Mouse (Mus musculus) spleen, adult 2 months (tissue): Measurements from ENCODE around the gene Prkcb. TPM values are rescaled to one million over a fixed set of nuclear protein-coding genes. Genes with fewer than 3 reads are reported as not detected.

Experiments
- DNase-seq, 2 experiments: peaks; one replicate each; pipeline versions ENCODE4 v3.0.0 to v3.0.0-alpha.2; 2012 to 2021; ENCODE audit warnings: low spot score in 2 of 2, low read depth in 1 of 2
- H3K27ac ChIP-seq: fragments of 200-500 bp; 2 replicates; pipeline ENCODE4 v1.5.1; 2012; ENCODE audit warnings: low read length, inconsistent platforms; ENCODE audit not compliant: insufficient read depth
- H3K27me3 ChIP-seq: fragments of 200-500 bp; 2 replicates; pipeline ENCODE4 v1.6.1; 2012; ENCODE audit warnings: mild to moderate bottlenecking, moderate library complexity, low read length, inconsistent platforms; ENCODE audit not compliant: control insufficient read depth, insufficient read depth
- H3K36me3 ChIP-seq: fragments of 200-500 bp; 2 replicates; pipeline ENCODE4 v1.6.1; 2012; ENCODE audit warnings: mild to moderate bottlenecking, low read length, inconsistent platforms; ENCODE audit not compliant: control insufficient read depth, insufficient read depth
- H3K4me1 ChIP-seq: fragments of 200-500 bp; 2 replicates; pipeline ENCODE4 v1.6.1; 2011; ENCODE audit warnings: inconsistent platforms; ENCODE audit not compliant: control insufficient read depth, insufficient read depth, insufficient read length
- H3K4me3 ChIP-seq: fragments of 200-500 bp; 2 replicates; pipeline ENCODE4 v1.5.1; 2011; ENCODE audit warnings: mild to moderate bottlenecking, inconsistent platforms; ENCODE audit not compliant: insufficient read depth, insufficient read length; ENCODE audit errors: extremely low read depth
- CTCF ChIP-seq: fragments of 200-500 bp; IDR thresholded peaks from 2 replicates; pipeline ENCODE4 v1.5.1; 2011; ENCODE audit warnings: mild to moderate bottlenecking, inconsistent platforms; ENCODE audit not compliant: insufficient read depth, insufficient read length, insufficient replicate concordance; ENCODE audit errors: extremely low read depth
- POLR2A ChIP-seq: fragments of 200-500 bp; IDR thresholded peaks from 2 replicates; pipeline ENCODE4 v1.6.1; 2011; ENCODE audit warnings: low read depth, low read length, inconsistent platforms
- WGBS: fragments of 180-500 bp; shearing (Covaris S2); methylation state at CpG from one replicate; pipeline ENCODE4 v1.1.7; 2018; 5-methylcytosine and 5-hydroxymethylcytosine counted together
- polyA plus RNA-seq: library from polyadenylated mRNA; depleted of rRNA; stranded (reverse); fragments of >200 nt; gene quantifications from 2 replicates; pipeline ENCODE4 v1.2.3, GENCODE M21; 2012

Prkcb gene
- polyA plus RNA-seq, 1 experiment: 106 TPM

DNA sequence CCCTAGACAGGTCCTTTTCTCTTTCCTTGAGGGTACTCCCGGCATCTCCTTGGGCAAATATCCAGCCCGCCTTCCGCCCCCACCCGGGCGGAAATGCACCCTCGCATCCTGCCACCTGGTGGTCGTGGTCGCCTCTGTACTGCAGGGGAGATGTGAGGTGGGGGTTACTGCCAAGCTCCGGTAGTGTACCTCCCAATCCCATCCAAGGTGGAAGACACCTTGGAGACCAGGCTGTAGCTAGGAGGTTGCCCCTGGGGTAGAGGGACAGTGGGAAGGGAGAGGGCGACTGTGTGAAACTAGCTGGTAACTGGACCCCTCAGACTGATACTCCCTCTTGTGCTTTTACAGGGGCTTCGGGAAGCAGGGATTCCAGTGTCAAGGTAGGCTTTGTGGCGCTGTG, 1.6 kb downstream of the Prkcb start:
- TF ChIP-seq CTCF (peak; percentile 44; the same call in 1 of the 2 replicates), POLR2A (no peak)
- Histone ChIP-seq H3K27me3 (no peaks in the 10 kb centered on the region), H3K36me3 (peaks cover 5% of the 10 kb centered on the region), H3K27ac (peak overlapping the region; percentile 84), H3K4me3 (peak overlapping the region; percentile 80), H3K4me1 (peaks cover 16% of the 10 kb centered on the region; the same call in 1 of the 2 replicates)
- DNase-seq: peak in 1 of 2 experiments; percentile 60
- 17% methylated on average over 12 of the region's 12 CpGs for WGBS

DNA sequence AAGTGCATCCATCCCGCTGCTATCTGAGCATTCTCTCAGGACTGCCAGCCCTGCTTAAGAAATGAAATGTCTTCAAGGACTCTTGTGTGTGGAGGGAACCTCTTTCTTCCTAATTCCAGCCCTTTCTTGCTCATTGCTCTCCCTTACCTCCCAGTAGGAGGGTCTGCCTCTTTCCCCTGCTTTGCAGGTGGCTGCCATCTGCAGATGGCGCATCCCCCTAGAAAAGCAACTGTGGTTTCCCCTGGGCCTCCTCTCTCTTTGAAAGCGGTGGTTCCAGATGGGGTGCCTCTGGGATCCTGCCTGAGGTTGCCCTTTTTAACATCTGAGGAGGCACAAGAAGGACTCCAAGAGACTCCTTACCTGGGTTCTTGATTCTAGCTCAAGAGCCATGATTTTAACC, 2.2 kb downstream of the Prkcb start:
- DNase-seq: no peak
- H3K27me3 ChIP-seq: no peaks in the 10 kb centered on the region
- 44% methylated on average over 3 of the region's 3 CpGs for WGBS

DNA sequence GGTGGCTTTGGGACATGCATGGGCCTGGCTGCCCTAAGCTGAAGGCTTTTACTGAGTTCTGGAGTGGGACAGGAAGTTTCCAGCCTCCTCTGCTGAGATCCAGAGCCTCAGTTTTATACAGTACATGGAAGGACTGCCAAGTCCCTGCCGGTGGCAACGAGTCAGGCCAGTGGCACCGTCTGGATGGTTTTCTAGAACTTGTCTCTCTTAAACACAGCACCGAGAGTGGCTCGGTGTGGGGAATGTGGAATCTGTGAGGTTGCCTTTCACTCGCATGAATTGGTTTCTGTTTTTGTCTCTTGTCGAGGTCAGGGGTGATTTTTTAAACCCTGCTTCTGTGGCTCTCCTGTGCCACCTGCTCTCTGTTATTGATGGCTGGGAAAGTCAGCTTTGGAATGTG, 3.6 kb downstream of the Prkcb start:
- peaks cover 6% of the 10 kb centered on the region for H3K36me3 ChIP-seq
- 58% methylated on average over 7 of the region's 7 CpGs for WGBS

More for the DNA sequence above, 2.2 kb downstream of the Prkcb start:
- peak overlapping the region; percentile 80 for H3K4me3 ChIP-seq
- peaks cover 5% of the 10 kb centered on the region for H3K36me3 ChIP-seq
- peaks cover 16% of the 10 kb centered on the region; the same call in 1 of the 2 replicates for H3K4me1 ChIP-seq
- peak overlapping the region; percentile 84; the same call in 1 of the 2 replicates for H3K27ac ChIP-seq
- TF ChIP-seq POLR2A (no peak), CTCF (no peak)

DNA sequence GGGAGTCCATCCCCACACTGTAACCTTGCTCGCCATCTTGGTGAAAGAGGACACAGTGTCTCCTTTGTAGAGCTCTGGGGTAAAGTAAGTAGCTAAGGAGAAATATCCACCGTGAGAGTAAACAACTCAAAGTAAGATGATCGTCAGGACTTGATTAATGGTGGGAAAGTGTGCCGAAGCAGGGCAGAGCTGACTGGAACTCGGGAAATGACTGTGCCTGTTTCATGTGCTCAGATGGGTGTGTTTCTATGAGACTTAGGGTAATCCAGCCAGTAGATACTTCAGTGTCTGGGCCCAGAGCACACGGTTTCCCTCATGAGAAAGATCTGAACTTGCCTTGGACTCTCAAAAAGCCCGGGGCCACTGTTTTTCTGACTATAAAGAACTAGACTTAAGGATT, 5.6 kb downstream of the Prkcb start:
- no peak for TF ChIP-seq POLR2A
- no peak for TF ChIP-seq CTCF

More for the DNA sequence above, 3.6 kb downstream of the Prkcb start:
- Histone ChIP-seq H3K4me1 (peaks cover 22% of the 10 kb centered on the region), H3K27me3 (no peaks in the 10 kb centered on the region), H3K27ac (no peak overlapping the region), H3K4me3 (no peak overlapping the region)
- no peak for TF ChIP-seq POLR2A
- TF ChIP-seq CTCF: no peak
- no peak for DNase-seq

DNA sequence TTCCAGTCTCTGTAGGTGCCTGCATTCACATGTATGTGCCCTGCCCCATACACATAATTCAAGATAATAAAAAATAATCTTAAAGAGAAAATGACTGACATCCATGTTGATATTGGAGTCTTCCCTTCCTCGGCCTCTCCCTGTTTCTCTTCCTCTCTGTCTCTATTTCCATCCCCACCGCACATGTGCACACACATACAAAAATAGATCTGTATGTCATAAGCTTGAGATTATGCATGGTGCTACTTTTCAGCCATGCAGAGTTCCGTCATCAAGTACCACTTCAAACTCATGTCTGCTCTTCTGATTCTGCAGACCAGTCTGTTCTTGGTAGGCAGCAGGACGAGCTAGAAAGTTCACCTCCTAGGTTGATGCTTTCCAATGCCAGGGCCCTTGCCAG, 6.8 kb downstream of the Prkcb start:
- Histone ChIP-seq H3K4me1 (peaks cover 22% of the 10 kb centered on the region), H3K4me3 (no peak overlapping the region), H3K36me3 (peaks cover 12% of the 10 kb centered on the region), H3K27me3 (no peaks in the 10 kb centered on the region), H3K27ac (no peak overlapping the region)
- 75% methylated on average over 4 of the region's 4 CpGs for WGBS
- DNase-seq: no peak
- TF ChIP-seq POLR2A (no peak), CTCF (no peak)

More for the DNA sequence above, 5.6 kb downstream of the Prkcb start:
- H3K4me3 ChIP-seq: no peak overlapping the region
- H3K27me3 ChIP-seq: no peaks in the 10 kb centered on the region
- no peak overlapping the region for H3K27ac ChIP-seq
- peaks cover 24% of the 10 kb centered on the region for H3K4me1 ChIP-seq
- WGBS: 79% methylated on average over 7 of the region's 7 CpGs
- no peak for DNase-seq
- peaks cover 10% of the 10 kb centered on the region for H3K36me3 ChIP-seq

DNA sequence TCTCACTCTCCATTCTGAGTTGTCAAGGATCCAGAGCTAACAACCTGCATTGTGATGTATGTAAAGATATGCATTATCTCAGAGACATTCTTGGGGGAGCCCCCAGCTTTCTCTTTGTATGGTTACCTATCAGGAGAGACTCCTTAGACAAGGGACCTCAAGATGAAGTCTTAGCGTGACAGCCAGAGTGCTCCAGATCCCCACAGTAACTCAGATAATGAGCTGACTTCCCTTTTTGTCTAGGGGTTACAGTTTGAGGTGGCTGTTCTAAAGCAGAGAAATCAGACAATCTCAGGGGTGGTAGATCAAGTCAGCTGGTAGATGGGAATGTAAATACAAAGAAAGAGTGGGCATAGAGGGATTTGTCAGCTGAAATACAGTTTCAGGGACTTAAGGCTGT, 7.8 kb downstream of the Prkcb start:
- TF ChIP-seq POLR2A (no peak), CTCF (no peak)
- peaks cover 16% of the 10 kb centered on the region for H3K36me3 ChIP-seq
- no peak for DNase-seq
- H3K27ac ChIP-seq: no peak overlapping the region
- WGBS: 15% methylated on average over 1 of the region's 1 CpGs
- no peak overlapping the region for H3K4me3 ChIP-seq
- peaks cover 16% of the 10 kb centered on the region for H3K4me1 ChIP-seq
- H3K27me3 ChIP-seq: no peaks in the 10 kb centered on the region

DNA sequence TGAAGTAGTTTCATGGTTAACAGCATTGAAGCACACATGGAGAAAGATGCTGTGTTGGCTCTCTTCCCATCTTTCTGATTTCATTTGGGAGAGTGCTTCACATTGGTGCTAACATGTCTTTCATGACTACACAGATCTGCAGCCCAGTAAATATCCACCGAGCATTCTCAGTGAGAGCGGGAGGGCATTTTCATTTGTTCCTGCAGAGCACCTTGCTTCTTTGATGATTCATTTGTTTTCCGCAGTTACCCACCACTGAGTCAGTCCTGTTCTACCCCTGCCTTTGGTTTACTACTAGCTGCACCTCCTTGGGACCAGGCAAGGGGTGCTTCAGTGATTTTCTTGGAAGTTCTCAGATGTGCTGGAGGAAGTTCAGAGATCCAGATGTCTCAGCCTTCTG, 8.3 kb downstream of the Prkcb start:
- H3K27ac ChIP-seq: no peak overlapping the region
- no peak overlapping the region; the same call in 1 of the 2 replicates for H3K4me3 ChIP-seq
- TF ChIP-seq POLR2A: no peak
- no peak for TF ChIP-seq CTCF
- peaks cover 16% of the 10 kb centered on the region for H3K36me3 ChIP-seq
- peaks cover 16% of the 10 kb centered on the region for H3K4me1 ChIP-seq
- 69% methylated on average over 3 of the region's 3 CpGs for WGBS
- DNase-seq: no peak
- no peaks in the 10 kb centered on the region for H3K27me3 ChIP-seq
